Mouse (Mus musculus): ENCODE results near the gene Cwc15. TPM values are rescaled to one million over a fixed set of nuclear protein-coding genes. Genes with fewer than 3 reads are reported as not detected.
A peak's percentile ranks its signal among the peaks of the same experiment; 100 is the strongest.
"Not testable (repeated sequence)": the region's sequence is repeated elsewhere in the genome, so short reads cannot be mapped to it uniquely, and the experiment has no call there.

The Cwc15 gene
- 170 and 176 TPM in 2 replicates for polyA plus RNA-seq (2015; fragmentation: Nextera tagmentation; extraction: Ambion mirVana)

DNA sequence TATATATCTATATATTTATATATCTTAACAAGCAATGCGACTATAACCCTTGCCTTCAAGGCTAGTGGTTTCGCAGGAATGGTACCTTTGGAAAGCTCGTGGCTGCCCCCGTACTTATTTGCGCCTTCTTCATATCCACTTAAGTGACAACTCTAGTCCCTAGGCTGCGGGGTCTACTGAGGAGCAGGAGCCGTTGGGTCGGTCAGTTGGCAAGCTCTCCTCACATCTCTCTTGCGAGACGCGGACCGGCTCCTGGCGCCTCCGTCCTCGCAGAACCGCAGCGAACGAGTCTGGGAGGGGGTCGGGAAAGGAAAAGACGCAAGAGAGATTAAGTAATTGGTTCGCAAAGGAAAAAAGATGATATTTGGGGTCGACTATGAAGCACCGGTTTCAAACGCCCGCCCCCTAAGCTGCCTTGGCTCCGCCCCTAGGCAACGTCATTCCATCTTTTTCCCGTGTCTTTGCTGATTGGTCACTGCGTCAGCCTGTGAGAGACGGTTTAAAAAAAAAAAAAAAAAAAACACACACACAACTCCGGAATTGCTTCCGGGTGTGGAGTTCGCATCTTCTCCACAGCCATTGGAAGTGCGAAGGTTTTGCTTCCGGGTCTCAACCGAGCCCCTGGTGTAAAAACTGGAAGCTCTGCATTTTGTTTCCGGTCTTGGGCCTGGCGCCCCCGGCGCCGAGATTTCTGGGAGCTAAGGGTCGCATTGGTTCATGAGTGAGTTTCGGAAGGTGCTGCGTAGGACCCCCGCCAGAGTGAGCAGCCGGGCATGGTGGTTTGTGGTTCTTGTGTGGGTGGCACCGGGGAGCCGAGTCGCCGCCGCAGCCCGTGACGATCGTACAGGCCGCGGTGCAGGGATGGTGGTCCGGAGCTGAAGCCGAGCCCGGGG is at the start of gene Cwc15, which contains the start of gene Kdm4d:
Gene Cwc15 (plus strand): TSS at position 595 of the 893 bp plus-strand sequence.
Gene Kdm4d (minus strand): TSS at position 460 of the 893 bp plus-strand sequence.
- Histone ChIP-seq H3K4me2 (peak within 1 kb of the TSS; percentile 72), H3K9ac (peak within 1 kb of the TSS; percentile 91), H3K27ac (peak within 1 kb of the TSS; percentile 76), H3K9me3 (no peaks in the 10 kb centered on the region), H3K27me3 (no peaks in the 10 kb centered on the region), H3K36me3 (peaks cover 29% of the 10 kb centered on the region), H3K4me3 (peak within 1 kb of the TSS; percentile 86), H3K4me1 (peaks cover 15% of the 10 kb centered on the region)
- under 1% methylated on average over 59 of the region's 59 CpGs for WGBS
- ATAC-seq (ENCODE audit: insufficient number of reproducible peaks, insufficient read depth, low FRiP score, low TSS enrichment, low read depth), result peak; percentile 96

DNA sequence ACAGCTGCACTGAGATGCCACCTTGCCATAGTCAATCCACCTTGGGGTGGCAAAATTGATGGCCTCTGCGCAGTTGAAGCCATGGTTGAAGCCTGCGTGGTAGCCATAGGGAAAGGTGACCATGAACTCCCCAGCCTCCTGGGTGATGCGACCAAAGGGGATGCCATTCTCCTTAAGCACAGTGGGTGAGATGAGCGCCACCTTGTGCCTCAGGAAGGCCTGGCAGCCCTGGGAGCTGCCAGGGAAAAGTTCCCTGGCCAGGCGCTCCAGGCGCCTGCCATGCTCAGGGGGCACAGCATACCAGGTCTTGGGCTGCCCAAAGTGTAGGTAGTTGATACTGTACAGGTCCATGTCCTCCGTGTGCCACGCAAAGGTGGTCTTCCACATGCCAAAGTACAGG is 49.3 kb upstream of the Cwc15 start:
- WGBS, result 63% methylated on average over 8 of the region's 8 CpGs
- H3K9ac ChIP-seq; ATAC-seq (ENCODE audit: insufficient number of reproducible peaks, insufficient read depth, low FRiP score, low TSS enrichment, low read depth); H3K27ac ChIP-seq; H3K36me3 ChIP-seq; H3K9me3 ChIP-seq; H3K4me1 ChIP-seq; H3K27me3 ChIP-seq; H3K4me3 ChIP-seq; H3K4me2 ChIP-seq: not testable (repeated sequence)

DNA sequence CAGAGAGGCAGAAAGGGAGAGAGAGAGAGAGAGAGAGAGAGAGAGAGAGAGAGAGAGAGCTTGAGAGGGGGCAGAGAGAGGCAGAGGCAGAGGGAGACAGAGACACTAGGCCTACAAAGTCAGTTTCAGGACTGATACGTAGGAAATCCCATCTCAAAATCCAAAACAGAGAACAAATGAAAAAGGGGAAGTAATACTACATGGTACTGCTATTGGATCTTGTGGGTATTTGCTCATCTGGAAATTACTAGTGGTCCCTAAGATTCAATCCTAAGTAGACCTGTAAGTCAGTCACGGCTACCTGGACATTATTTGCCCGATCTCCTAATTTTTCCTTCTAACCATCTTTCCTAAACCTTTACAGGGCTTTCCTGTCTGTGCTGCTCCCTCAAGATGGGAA is 44.1 kb upstream of the Cwc15 start:
- no peaks in the 10 kb centered on the region for H3K27me3 ChIP-seq
- no peaks in the 10 kb centered on the region for H3K4me1 ChIP-seq
- no peak overlapping the region for H3K9ac ChIP-seq
- no peaks in the 10 kb centered on the region for H3K9me3 ChIP-seq
- H3K4me2 ChIP-seq, result no peak overlapping the region
- no peak overlapping the region for H3K4me3 ChIP-seq
- ATAC-seq (ENCODE audit: insufficient number of reproducible peaks, insufficient read depth, low FRiP score, low TSS enrichment, low read depth), result no peak
- 83% methylated on average over 3 of the region's 3 CpGs for WGBS
- no peaks in the 10 kb centered on the region for H3K36me3 ChIP-seq
- no peak overlapping the region for H3K27ac ChIP-seq

DNA sequence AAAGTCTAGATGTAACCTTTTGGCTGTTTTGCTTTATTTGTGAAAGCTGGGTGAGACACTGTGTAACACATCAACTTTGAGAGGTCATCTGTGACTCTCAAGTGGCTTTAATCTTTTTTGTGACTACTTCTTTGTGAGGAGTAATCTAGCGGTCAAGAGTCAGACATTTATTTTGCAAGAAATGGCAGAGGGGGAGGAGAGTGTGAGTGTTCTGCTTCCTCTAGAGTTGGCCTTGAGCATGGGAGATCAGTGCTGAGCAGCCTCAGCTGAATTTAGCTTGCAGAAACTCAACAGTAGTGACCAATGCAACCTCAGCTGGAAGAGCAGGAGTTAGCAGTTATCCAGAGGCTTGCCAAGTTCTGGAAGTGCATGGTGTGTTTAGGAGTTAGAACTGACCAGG is 37.9 kb upstream of the Cwc15 start:
- H3K36me3 ChIP-seq, H3K9me3 ChIP-seq: not testable (repeated sequence)

DNA sequence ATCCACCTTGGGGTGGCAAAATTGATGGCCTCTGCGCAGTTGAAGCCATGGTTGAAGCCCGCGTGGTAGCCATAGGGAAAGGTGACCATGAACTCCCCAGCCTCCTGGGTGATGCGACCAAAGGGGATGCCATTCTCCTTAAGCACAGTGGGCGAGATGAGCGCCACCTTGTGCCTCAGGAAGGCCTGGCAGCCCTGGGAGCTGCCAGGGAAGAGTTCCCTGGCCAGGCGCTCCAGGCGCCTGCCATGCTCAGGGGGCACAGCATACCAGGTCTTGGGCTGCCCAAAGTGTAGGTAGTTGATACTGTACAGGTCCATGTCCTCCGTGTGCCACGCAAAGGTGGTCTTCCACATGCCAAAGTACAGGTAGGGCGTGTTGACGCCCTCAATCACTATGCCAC is 36.7 kb upstream of the Cwc15 start:
- not testable (repeated sequence) for H3K36me3 ChIP-seq; H3K9ac ChIP-seq; ATAC-seq (ENCODE audit: insufficient number of reproducible peaks, insufficient read depth, low FRiP score, low TSS enrichment, low read depth); H3K4me1 ChIP-seq; H3K4me3 ChIP-seq; H3K27ac ChIP-seq; H3K27me3 ChIP-seq; H3K9me3 ChIP-seq; H3K4me2 ChIP-seq
- 75% methylated on average over 12 of the region's 12 CpGs for WGBS

More for the DNA sequence above, 37.9 kb upstream of the Cwc15 start:
- H3K4me2 ChIP-seq; H3K27ac ChIP-seq; ATAC-seq (ENCODE audit: insufficient number of reproducible peaks, insufficient read depth, low FRiP score, low TSS enrichment, low read depth); H3K9ac ChIP-seq; H3K27me3 ChIP-seq; H3K4me1 ChIP-seq; H3K4me3 ChIP-seq: not testable (repeated sequence)
- WGBS, result 87% methylated on average over 1 of the region's 1 CpGs

DNA sequence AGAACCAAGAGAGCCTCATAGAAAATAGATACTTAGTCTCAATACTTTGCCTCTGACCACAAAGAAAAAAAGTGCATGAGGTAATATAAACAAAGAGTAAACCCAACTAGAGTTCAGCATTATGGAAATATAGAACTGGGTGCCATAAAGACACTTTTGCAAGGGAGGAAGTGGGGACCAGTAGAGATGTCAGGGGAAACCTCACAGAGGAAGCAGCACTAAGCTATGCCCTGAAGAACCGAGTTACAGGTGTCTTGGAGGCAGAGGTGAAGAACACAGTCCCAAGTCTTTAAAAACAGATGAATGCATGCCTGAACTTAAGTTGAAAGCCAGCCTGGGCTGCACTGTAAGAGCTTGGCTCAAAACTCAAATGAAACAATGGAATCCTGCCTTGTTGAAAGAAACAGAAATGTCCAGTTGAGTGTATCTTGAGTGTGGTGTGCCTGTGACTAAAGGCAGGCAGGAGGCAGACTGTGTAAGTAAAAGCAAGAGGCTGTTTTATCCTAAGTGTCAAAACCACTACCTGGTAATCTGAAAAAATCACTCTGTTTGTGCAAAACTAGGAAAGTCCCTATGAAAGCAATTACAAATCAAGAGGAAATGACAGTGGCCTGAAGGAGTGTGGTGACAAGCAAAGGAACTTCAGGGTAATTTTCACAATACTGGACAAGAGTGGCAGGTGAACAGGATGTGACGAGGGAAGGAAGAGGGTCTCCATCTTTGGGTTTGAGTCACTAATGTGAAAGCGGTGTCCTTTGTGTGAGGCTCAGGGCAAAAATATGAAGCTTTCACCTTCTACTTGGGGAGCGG is 1.3 kb upstream of the Cwc15 start:
- H3K4me2 ChIP-seq, result peak overlapping the region; percentile 67
- no peaks in the 10 kb centered on the region for H3K9me3 ChIP-seq
- no peak overlapping the region for H3K27ac ChIP-seq
- WGBS, result 79% methylated on average over 4 of the region's 4 CpGs
- no peaks in the 10 kb centered on the region for H3K27me3 ChIP-seq
- H3K4me1 ChIP-seq, result peaks cover 15% of the 10 kb centered on the region
- peaks cover 20% of the 10 kb centered on the region for H3K36me3 ChIP-seq
- ATAC-seq (ENCODE audit: insufficient number of reproducible peaks, insufficient read depth, low FRiP score, low TSS enrichment, low read depth), result no peak
- peak overlapping the region; percentile 86 for H3K4me3 ChIP-seq
- H3K9ac ChIP-seq, result no peak overlapping the region

DNA sequence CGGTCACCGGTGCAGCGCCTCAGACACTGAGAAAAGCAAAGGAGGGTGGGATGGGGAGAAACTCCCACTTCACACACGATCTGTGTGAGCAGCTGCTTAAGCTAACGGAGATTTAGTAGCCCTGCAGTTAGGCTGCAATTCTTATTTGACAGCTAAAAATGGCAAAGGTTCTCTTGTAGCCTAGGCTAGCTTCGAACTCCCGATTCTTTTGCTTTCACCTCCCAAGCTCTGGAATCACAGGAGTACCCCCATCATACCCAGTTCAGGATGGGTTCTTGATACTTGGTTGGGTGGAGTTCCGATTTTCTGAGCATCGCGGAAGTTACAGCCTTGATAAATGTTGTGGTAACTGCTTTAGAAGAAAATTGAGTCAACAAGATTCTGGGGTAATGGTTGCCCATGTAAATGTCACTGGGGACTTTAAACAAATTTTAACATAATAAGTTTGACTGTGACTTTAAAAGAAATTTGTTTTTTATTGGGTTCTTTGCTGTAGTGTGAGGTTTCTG is 553 bp downstream of the Cwc15 start:
- H3K9ac ChIP-seq, result peak overlapping the region; percentile 91
- peaks cover 36% of the 10 kb centered on the region for H3K36me3 ChIP-seq
- H3K4me1 ChIP-seq, result peaks cover 15% of the 10 kb centered on the region
- H3K4me2 ChIP-seq, result peak overlapping the region; percentile 72
- H3K4me3 ChIP-seq, result peak overlapping the region; percentile 86
- 4% methylated on average over 10 of the region's 10 CpGs for WGBS
- no peaks in the 10 kb centered on the region for H3K27me3 ChIP-seq
- peak overlapping the region; percentile 76 for H3K27ac ChIP-seq
- no peaks in the 10 kb centered on the region for H3K9me3 ChIP-seq
- no peak for ATAC-seq (ENCODE audit: insufficient number of reproducible peaks, insufficient read depth, low FRiP score, low TSS enrichment, low read depth)

DNA sequence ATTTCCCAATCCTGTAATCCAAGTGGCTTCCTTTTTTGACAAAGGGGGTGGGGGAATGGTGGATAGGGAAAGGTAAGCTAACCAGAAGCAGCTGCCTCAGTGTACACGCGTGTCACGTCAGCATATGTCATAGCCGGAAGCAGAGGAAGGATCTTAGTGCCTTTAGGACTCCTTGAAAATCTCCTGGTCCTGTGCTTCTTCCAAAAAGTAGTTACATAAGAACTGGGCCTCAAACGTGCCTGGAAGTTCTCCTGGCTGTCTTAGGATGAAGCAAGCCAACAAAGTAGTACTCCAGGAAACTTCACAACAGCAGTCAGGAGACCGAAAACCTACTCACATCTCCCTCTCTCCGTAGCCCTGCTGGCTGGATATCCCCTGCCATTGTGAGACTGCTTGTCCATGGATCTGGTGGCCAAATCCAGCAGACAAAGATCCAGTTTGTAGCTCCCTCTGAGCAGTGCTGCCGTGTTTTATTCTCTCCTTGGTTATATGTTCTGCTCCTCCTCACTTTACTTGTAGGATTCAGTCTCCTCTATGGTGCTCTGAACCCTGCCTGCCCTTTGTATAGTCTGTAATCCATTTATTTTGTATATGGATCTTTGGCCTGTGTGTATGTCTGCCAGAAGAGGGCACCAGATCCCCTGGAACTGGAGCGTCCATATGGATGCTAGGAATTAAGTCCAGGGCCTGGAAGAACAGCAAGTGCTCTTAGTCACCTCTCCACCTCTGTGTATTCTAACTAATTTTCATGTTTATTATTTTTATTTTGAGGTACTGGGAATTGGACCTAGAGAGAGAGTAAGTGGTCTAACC is 12.4 kb downstream of the Cwc15 start:
- WGBS, result 70% methylated on average over 9 of the region's 9 CpGs
- ATAC-seq (ENCODE audit: insufficient number of reproducible peaks, insufficient read depth, low FRiP score, low TSS enrichment, low read depth), result no peak
- H3K27me3 ChIP-seq, result no peaks in the 10 kb centered on the region
- no peaks in the 10 kb centered on the region for H3K4me1 ChIP-seq
- no peak overlapping the region for H3K4me2 ChIP-seq
- no peak overlapping the region for H3K9ac ChIP-seq
- H3K9me3 ChIP-seq, result no peaks in the 10 kb centered on the region
- H3K36me3 ChIP-seq, result peaks cover 36% of the 10 kb centered on the region
- H3K27ac ChIP-seq, result 0 out of 2 replicates have a peak overlapping the region, but pooled peaks have one; percentile 16
- H3K4me3 ChIP-seq, result no peak overlapping the region

DNA sequence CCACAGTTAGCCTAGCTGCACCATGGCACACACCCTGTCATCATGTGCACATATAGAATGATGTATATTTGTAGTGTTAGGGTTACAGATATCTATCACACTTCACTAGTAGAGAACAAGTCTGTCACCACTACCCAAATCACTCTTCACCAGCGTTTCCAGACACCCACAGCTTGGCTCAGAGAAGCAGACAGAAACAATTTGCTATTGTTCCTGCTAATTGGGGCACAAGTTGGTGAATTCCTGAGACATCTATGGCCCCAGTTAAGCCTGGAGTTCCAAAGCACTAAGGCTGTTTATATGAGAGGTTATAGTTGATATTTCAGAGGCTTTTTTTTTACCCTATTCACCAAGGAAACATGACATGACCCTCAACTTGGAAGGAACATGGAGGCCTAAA is 16.9 kb downstream of the Cwc15 start:
- ATAC-seq (ENCODE audit: insufficient number of reproducible peaks, insufficient read depth, low FRiP score, low TSS enrichment, low read depth), result no peak
- no peak overlapping the region for H3K9ac ChIP-seq
- WGBS, result 42% methylated on average over 1 of the region's 1 CpGs

DNA sequence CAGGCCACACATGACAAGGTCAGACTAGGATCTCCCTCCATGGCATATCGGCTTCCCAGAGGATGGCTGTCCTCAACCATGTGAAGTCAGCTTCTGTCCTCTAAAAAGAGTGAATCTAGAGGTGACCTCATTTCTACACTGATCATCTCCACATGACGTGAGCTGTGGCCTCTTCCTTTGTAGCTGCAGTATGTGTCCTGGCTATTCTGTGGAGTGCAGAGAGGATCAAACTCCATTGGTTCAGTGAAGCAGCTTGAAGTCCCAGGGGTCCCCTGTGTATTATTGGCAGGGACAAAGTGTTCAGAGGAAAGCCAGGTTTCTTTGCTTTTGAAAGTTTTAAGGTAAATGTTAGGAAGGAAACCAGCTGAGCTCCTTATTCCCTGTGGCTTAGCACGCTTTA is 17.7 kb downstream of the Cwc15 start:
- no peaks in the 10 kb centered on the region for H3K36me3 ChIP-seq
- WGBS, result 73% methylated on average over 3 of the region's 3 CpGs
- H3K9ac ChIP-seq, result no peak overlapping the region
- H3K4me2 ChIP-seq, result no peak overlapping the region
- H3K27ac ChIP-seq, result no peak overlapping the region; the same call in 1 of the 2 replicates
- ATAC-seq (ENCODE audit: insufficient number of reproducible peaks, insufficient read depth, low FRiP score, low TSS enrichment, low read depth), result no peak
- H3K4me1 ChIP-seq, result peaks cover 15% of the 10 kb centered on the region; the same call in 1 of the 2 replicates
- H3K27me3 ChIP-seq, result no peaks in the 10 kb centered on the region
- no peaks in the 10 kb centered on the region for H3K9me3 ChIP-seq
- H3K4me3 ChIP-seq, result no peak overlapping the region

More for the DNA sequence above, 16.9 kb downstream of the Cwc15 start:
- Histone ChIP-seq H3K27me3 (no peaks in the 10 kb centered on the region), H3K9me3 (no peaks in the 10 kb centered on the region), H3K4me2 (no peak overlapping the region), H3K27ac (no peak overlapping the region), H3K4me1 (peaks cover 15% of the 10 kb centered on the region; the same call in 1 of the 2 replicates), H3K36me3 (no peaks in the 10 kb centered on the region), H3K4me3 (no peak overlapping the region)

All from embryonic facial prominence, embryonic 13.5 days (tissue).